Mouse (Mus musculus) MEL (cell line): ENCODE results near the gene Nt5c2.

Experiments used
- CTCF ChIP-seq, 3 experiments: IDR thresholded peaks in 2 of 3; conservative IDR thresholded peaks in 1 of 3; 2 replicates each; pipeline ENCODE4 v1.5.1; 2011 to 2012; ENCODE audit warnings: low read length in 3 of 3, low read depth in 2 of 3, mild to moderate bottlenecking in 2 of 3, improper control_type of control experiment in 1 of 3, inconsistent platforms in 1 of 3, mixed read lengths in 1 of 3, moderate library complexity in 1 of 3; ENCODE audit not compliant: control insufficient read depth in 1 of 3, insufficient read depth in 1 of 3, poor library complexity in 1 of 3, severe bottlenecking in 1 of 3
- GATA1 ChIP-seq: IDR thresholded peaks from 2 replicates; pipeline ENCODE4 v1.6.1; 2011; ENCODE audit warnings: low read depth, low read length, improper control_type of control experiment
- JUND ChIP-seq: IDR thresholded peaks from 2 replicates; pipeline ENCODE4 v1.6.1; 2011; ENCODE audit warnings: low read depth, mild to moderate bottlenecking, improper control_type of control experiment, low read length
- MAFK ChIP-seq: IDR thresholded peaks from 2 replicates; pipeline ENCODE4 v1.6.1; 2011; ENCODE audit warnings: low read depth, mild to moderate bottlenecking, low read length, improper control_type of control experiment, borderline replicate concordance
- MAZ ChIP-seq: IDR thresholded peaks from 2 replicates; pipeline ENCODE4 v1.6.1; 2012; ENCODE audit warnings: low read depth, mild to moderate bottlenecking, inconsistent platforms, low read length, improper control_type of control experiment
- TAL1 ChIP-seq: IDR thresholded peaks from 2 replicates; pipeline ENCODE4 v1.6.1; 2012; ENCODE audit warnings: mild to moderate bottlenecking, inconsistent platforms, low read length, moderate library complexity, mixed read lengths
- USF1 ChIP-seq: IDR thresholded peaks from 2 replicates; pipeline ENCODE4 v1.6.1; 2014; ENCODE audit warnings: low read depth, mild to moderate bottlenecking, inconsistent platforms, low read length, improper control_type of control experiment, moderate library complexity
- ZC3H11A ChIP-seq: IDR thresholded peaks from 2 replicates; pipeline ENCODE4 v1.6.1; 2012; ENCODE audit warnings: low read depth, mild to moderate bottlenecking, inconsistent platforms, low read length, improper control_type of control experiment

DNA sequence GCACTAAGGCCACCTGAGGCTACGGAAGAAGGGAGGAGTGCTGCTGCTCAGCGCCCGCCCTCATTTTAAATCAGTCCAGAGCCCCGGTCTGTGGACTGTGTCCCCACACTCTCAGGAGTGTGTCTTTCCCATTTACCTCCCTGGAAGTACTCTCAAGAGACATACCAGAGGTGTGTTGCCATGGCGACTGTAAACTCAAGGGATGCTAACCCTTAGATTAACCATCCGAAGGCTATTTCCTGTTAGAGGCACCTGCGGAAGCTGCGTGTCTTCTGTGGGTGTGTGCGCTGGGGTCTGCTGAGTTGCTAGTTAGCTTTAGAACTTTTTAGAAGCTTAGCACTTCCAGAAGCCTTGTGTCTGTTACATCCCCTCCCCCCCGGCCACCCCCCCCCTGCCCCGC, 145.9 kb downstream of the Nt5c2 start:
- TF ChIP-seq TAL1 (no peak), CTCF (IDR thresholded peaks at IDR 0.05 in 2 of 3, conservative IDR thresholded peaks at IDR 0.05 in 1 of 3; ENCODE audit: control insufficient read depth in 1 of 3, insufficient read depth in 1 of 3, low read depth in 2 of 3, low read length in 3 of 3, poor library complexity in 1 of 3, severe bottlenecking in 1 of 3) (no peak), MAFK (no peak), MAZ (no peak), GATA1 (no peak), JUND (no peak), USF1 (no peak), ZC3H11A (no peak)
